Mouse (Mus musculus): ENCODE measurements around the gene Irs2. TPM values are rescaled to one million over a fixed set of nuclear protein-coding genes. Genes with fewer than 3 reads are reported as not detected.

The Irs2 gene
- total RNA-seq, 2 experiments from 2014 or later: 17.9 to 18.9 TPM

DNA sequence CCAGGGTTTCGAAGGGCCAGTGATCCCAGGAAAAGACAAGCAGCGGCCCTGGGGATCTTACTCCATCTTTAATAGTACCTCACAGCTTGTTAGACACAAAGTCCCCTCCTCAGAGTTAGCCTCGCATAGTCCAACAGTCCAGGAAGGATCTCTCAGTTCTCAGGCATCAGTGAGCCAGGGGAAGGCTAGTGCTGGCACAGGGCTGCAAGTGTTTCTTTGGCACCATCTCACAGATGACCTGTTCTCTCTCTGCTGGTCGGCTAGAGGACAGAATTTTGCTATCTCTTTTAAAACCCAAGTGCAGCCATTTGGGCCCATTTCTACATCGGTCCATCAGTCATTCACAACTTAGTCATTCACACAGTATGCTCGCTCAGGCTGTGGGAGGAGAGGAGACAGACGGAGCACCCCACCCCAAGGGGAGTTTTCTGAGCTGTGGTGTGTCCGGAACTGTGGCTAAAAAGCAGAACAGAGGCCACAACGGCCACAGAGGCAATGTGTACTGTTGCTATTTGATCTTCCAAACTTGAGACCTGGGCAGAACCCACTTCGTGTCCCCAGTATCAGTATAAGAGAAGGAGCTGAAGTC lies 43.7 kb downstream of the Irs2 start:
- intact Hi-C loops (cut with DNase I): loop anchor here (5.0 kb wide), 1 partner anchor 43 kb away; the partner anchor contains the start of gene Irs2
- peak in 1 of 2 experiments; percentile 13 for DNase-seq

GRCm38 (mm10) chr8:10961989-10962388 lies 46.3 kb downstream of the Irs2 start:
- intact Hi-C loops (cut with DNase I): loop anchor here (5.0 kb wide), 1 partner anchor 45 kb away; the partner anchor contains the start of gene Irs2
- DNase-seq: peak in 1 of 2 experiments; percentile 11

DNA sequence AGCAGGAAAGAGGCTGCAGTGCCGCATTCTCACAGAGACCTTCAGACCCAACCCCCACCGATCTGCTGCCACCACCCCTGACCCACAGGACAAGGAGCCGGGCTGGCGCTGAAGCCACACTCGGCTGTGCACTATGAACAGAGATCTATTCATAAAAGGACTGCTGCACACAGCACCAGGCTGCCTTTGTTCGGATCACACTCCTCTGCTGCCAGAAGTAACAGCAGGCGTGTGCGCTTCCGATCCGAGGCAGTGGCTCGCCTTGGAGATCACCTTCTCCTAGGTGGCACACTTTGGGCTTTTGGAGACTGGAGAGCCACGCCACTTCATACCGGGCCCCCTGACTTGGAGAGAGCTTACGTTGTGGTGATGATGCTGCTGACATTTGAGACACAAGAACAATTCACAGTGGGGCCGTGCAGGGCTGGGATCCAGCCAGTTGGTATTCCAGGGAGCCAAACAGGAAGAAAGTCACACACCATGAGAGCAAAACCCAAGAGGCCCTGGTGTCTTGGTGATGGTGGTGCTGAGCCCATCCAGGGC lies 47.9 kb downstream of the Irs2 start:
- intact Hi-C loops (cut with DNase I): loop anchor here (5.0 kb wide), 1 partner anchor 47 kb away; the partner anchor contains the start of gene Irs2
- no peak for DNase-seq

- intact Hi-C loops (cut with DNase I): no loop called here
- DNase-seq: no peak
Measured at GRCm38 (mm10) chr8:10957292-10957955, 50.8 kb downstream of the Irs2 start.

DNA sequence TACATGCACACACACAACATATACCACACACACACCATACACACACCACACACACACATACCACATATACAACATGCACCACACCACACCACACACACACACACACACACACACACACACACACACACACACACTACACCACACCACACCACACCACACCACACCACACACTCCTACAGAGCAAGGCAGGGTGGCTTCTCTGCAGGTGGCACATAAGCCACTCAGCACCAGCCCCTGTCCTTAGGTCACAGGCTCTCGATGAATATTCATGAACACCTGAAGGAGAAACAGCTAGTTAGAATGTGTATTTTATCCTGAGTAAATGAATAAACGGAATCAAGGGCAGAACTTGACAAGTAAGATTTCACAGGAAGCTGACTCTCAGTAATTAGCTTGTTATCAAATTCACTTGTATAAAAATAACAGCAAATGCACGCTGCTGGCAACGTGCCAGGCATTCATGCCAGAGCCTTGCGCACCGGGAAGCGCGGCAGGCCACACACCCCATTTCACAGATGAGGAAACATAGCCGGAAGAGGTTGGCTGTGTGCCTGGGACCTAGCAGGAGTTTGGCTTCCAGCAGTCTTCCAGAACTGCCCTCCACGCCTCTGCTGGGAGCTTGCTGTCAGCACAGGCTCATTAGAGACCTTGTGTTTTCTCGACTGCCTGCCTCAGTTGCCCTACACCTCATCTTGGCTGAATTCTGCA lies 54.8 kb downstream of the Irs2 start:
- DNase-seq: peak; percentile 53 to 67
- intact Hi-C loops (cut with DNase I): no loop called here

GRCm38 (mm10) chr8:10952706-10953105 lies 55.6 kb downstream of the Irs2 start:
- no peak for DNase-seq
- intact Hi-C loops (cut with DNase I): no loop called here

DNA sequence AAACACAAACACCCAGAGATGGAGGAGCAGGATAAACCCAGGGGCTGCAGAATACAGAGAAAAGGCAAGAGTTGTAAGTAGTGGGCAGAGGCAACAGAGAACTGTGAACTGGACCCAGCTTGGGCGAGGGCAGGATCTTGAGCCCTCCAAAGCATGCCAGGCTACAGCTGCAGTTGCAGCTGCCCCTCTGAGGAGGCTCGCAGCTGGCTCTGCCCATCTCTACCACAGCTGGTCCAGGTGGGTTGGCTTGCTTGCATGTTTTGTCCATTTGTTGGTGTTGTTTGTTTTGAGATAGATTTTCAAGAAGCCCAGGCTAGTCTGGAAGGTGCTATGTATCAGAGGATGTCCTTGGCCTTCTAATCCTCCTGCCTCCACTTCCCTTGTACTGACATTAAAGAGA lies 56.0 kb downstream of the Irs2 start:
- intact Hi-C loops (cut with DNase I): no loop called here

GRCm38 (mm10) chr8:10951567-10951966 lies 56.7 kb downstream of the Irs2 start:
- DNase-seq: no peak
- intact Hi-C loops (cut with DNase I): no loop called here

More for the DNA sequence above, 56.0 kb downstream of the Irs2 start:
- DNase-seq: no peak

DNA sequence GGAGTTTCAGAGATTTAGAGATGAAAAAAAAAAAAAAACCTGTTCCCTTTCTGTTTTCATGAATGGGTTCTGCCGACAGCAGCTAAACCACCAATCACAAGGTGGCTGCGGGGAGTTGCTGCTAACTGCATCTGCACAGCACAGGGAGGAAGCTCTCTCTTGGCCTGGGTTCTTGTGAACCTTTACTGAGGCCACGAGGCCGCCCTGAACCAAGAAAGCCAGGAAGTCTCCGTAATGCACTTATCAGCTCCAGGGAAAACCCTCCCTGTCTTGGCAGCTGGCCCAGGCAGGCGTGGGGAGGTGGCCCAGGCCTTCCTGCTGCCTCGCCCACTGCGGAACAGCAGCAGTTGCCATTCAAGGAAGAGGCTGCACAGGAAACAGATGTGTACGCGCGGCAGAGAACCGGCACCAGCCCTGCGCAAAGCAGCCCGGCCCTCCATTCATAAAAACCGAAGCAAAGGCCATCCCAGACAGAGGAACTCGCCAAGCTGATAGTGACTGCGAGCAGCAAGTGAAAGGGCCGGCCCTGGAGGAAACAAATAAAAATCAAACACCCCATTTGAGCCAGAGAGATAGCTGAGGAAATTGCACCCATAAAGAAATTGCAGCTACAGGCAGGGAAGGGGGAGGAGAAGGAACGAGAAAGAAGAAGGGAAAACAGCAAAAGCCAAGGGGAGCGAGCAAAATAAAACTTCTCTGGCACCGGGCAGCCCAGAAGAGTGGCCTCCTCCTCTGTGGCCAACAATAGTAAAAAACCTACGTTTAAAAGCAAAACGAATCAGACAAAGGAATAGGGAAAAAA lies 62.1 kb downstream of the Irs2 start:
- intact Hi-C loops (cut with DNase I): no loop called here

DNA sequence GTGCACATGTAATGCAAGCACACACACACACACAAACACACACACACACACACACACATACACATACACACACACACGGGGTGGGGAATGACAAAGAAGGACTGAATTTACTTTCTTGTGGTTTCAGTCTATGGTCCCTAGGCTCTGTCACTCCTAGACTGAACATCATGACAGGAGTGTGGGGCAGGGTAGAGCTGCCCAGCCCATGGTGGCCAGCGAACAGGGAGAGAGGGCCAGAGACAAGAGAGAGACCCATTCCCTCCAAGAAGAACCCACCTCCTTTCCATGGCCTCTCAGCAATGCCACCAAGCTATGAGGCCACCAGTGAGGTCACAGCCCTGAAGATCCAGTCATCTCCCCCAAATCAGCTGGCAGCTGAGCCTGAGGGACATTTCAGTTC lies 62.8 kb downstream of the Irs2 start:
- intact Hi-C loops (cut with DNase I): no loop called here
- DNase-seq: no peak

More for the DNA sequence above, 62.1 kb downstream of the Irs2 start:
- DNase-seq: peak; percentile 91 to 93

DNA sequence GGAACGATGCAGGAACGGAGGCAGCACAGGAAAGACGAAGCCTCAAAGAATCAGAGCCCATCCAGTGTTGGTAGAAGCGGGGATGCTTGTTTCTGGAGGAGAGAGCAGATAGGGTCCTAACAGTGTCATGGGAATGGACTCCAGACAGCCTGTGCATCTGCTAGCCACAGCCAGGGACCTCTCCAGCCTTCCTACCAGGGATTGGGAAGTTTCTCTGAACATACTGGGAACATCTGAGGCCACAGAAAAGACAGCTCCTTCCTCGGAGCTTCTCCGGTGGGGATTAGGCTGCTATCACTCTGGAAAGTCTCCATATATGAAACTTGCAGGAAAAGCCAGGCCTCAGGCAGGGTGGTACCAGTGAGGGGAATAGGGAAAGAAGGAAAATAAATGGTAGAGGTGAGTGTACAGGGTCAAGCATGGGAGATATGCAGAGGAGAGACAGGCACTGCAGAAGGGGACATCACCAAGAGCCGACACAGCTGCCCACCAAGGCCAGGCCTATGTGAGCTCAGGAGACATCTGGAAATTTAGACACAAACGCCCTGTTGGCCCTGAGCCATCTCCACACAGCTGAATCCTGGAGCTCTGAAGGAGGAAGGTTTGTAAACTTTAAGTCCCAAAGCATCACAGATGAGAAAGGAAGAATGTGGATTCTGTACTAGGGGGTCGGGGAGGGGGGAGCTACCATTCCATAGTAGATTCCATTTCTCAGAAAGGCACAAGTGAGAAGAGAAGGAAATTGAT lies 64.8 kb downstream of the Irs2 start:
- intact Hi-C loops (cut with DNase I): no loop called here
- DNase-seq: peak in 1 of 2 experiments; percentile 51

DNA sequence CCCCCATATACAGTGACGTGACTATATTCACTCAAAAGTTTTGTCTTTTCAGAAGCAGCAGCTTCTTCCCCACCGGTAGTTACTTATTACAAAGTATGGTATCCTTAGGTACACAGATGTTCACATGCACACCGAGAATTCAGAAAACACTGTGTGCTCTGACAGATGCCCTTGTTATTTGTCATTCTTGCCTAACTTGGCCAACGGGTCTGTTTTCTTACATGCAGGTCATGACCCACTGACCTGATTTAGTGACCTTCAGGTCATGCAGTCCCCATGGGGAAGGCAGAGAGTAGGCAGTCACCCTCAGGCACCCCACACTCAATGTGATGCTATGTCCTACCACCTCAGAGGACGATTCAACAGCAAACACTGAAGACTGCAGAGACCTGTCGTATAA lies 68.4 kb downstream of the Irs2 start:
- no peak for DNase-seq
- intact Hi-C loops (cut with DNase I): no loop called here

GRCm38 (mm10) chr8:10939210-10939782 lies 69.0 kb downstream of the Irs2 start:
- no peak for DNase-seq
- intact Hi-C loops (cut with DNase I): no loop called here

DNA sequence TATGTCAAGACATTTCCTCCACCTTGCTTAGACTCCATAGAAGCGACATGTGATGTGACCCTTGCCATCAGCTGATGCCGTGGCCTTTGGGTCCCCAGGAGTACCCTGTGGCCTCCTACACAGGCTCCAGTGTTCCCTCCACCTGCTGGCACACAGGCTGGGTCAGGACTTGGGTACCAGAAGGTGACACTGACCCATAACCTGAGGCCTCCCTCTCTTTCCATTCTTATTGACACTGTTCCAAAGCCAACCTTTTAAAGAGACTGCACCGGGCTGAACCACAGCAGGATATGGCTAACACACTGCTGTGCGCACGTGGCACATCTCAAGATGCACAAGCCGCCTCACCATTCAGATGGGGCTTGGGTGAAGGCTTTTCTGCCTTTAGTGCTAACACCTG lies 70.0 kb downstream of the Irs2 start:
- intact Hi-C loops (cut with DNase I): no loop called here
- DNase-seq: no peak

GRCm38 (mm10) chr8:10936646-10937045 lies 71.6 kb downstream of the Irs2 start:
- no peak for DNase-seq
- intact Hi-C loops (cut with DNase I): no loop called here

DNA sequence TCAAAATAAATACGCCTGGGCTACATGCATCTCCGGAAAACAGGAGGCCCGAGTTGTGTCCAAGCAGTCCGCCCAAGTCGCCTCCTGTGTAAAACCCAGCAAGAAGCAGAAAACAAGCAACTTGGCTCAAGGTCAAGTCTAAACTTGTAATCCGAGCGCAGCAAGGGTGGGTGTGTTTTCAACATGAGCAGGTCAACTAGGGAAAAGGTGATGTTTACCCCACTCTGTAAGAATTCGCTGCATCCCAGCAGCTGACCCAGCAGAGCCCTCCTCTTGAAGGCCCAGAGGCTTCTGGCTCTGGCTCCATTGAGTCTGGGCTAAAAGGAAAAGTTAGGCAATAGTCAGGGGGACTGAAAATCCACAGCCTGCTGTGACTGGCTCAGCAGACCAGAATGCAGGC lies 73.0 kb downstream of the Irs2 start:
- no peak for DNase-seq
- intact Hi-C loops (cut with DNase I): no loop called here

Measured in gastrocnemius, postnatal 36 days (tissue).